Mouse (Mus musculus) ES-E14 (cell line): ENCODE data around the gene Add2.

Experiments used
- CHD2 ChIP-seq: IDR thresholded peaks from 2 replicates; pipeline ENCODE4 v1.6.1; 2014; ENCODE audit warnings: mild to moderate bottlenecking, low read depth, low read length, inconsistent platforms
- HCFC1 ChIP-seq: IDR thresholded peaks from 2 replicates; pipeline ENCODE4 v1.6.1; 2012; ENCODE audit warnings: low read length, inconsistent platforms, borderline replicate concordance; ENCODE audit not compliant: insufficient read depth
- MAFK ChIP-seq: IDR thresholded peaks from 2 replicates; pipeline ENCODE4 v1.6.1; 2014; ENCODE audit warnings: mild to moderate bottlenecking, low read depth, low read length, inconsistent platforms; ENCODE audit not compliant: insufficient read depth
- ZNF384 ChIP-seq: IDR thresholded peaks from 2 replicates; pipeline ENCODE4 v1.6.1; 2012; ENCODE audit warnings: low read depth, low read length, inconsistent platforms

DNA sequence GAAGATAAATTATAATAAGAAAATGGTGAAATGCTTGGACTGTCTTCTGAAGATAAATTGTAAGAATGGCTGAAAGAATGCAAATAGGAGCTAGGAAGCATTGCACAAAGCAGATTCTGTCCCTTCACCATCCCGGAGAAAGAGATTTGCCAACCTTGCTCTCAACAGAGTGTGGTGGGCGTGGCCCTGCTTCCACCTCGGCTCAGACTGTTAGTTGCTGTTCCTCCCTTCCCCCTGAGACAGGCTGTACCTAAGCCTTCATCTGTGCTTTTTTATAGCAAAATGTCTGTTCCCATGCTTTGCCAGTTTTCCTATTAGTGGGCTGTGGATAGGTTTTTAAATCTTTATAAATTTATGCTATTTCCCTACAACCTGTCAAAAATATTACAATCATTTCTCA is 59.3 kb downstream of the Add2 start:
- TF ChIP-seq MAFK (no peak), CHD2 (no peak), ZNF384 (no peak), HCFC1 (no peak)
